Mouse (Mus musculus) limb, embryonic 13.5 days (tissue): Measurements from ENCODE around the gene Lrsam1. TPM values are rescaled to one million over a fixed set of nuclear protein-coding genes. Genes with fewer than 3 reads are reported as not detected.
A peak's percentile ranks its signal among the peaks of the same experiment; 100 is the strongest.

Experiments
- ATAC-seq: fragments of 200-750 bp; cut with Nextera tagmentation; 2 replicates; pipeline ENCODE4 v1.8.0; 2017; ENCODE audit warnings: low read depth, moderate number of reproducible peaks, moderate TSS enrichment; ENCODE audit not compliant: low FRiP score
- H3K27ac ChIP-seq: fragments of 300-500 bp; sonication (generic); 2 replicates; pipeline ENCODE4 v1.5.1; 2015; ENCODE audit warnings: inconsistent platforms, mild to moderate bottlenecking, moderate library complexity
- H3K27me3 ChIP-seq: fragments of 300-500 bp; sonication (generic); 2 replicates; pipeline ENCODE4 v1.6.1; 2015; ENCODE audit warnings: mild to moderate bottlenecking, inconsistent platforms
- H3K36me3 ChIP-seq: fragments of 300-500 bp; sonication (generic); 2 replicates; pipeline ENCODE4 v1.6.1; 2015; ENCODE audit warnings: inconsistent platforms, mild to moderate bottlenecking, moderate library complexity
- H3K4me1 ChIP-seq: fragments of 300-500 bp; sonication (generic); 2 replicates; pipeline ENCODE4 v1.6.1; 2015; ENCODE audit warnings: inconsistent platforms
- H3K4me2 ChIP-seq: fragments of 300-500 bp; sonication (generic); replicated peaks from 2 replicates; pipeline ENCODE4 v1.6.1; 2015; ENCODE audit warnings: inconsistent platforms, mild to moderate bottlenecking, moderate library complexity
- H3K4me3 ChIP-seq: fragments of 300-500 bp; sonication (generic); 2 replicates; pipeline ENCODE4 v1.5.1; 2015; ENCODE audit warnings: moderate library complexity, mild to moderate bottlenecking, inconsistent platforms
- H3K9ac ChIP-seq: fragments of 300-500 bp; sonication (generic); 2 replicates; pipeline ENCODE4 v1.6.1; 2015; ENCODE audit warnings: mild to moderate bottlenecking, inconsistent platforms
- H3K9me3 ChIP-seq: fragments of 300-500 bp; sonication (generic); 2 replicates; pipeline ENCODE4 v1.6.1; 2016; ENCODE audit warnings: inconsistent platforms
- WGBS: fragments of 180-500 bp; shearing (Covaris S2); methylation state at CpG from one replicate; pipeline ENCODE4 v1.1.7; 2015; 5-methylcytosine and 5-hydroxymethylcytosine counted together
- polyA plus RNA-seq: library from polyadenylated mRNA; unstranded; fragments of >200 nt; fragmentation: Nextera tagmentation; extraction: Ambion mirVana; gene quantifications from 2 replicates; pipeline ENCODE4 v1.2.1, GENCODE M21; 2015

Lrsam1 gene
- polyA plus RNA-seq, 1 experiment from 2014 or later: 13.9 TPM

DNA sequence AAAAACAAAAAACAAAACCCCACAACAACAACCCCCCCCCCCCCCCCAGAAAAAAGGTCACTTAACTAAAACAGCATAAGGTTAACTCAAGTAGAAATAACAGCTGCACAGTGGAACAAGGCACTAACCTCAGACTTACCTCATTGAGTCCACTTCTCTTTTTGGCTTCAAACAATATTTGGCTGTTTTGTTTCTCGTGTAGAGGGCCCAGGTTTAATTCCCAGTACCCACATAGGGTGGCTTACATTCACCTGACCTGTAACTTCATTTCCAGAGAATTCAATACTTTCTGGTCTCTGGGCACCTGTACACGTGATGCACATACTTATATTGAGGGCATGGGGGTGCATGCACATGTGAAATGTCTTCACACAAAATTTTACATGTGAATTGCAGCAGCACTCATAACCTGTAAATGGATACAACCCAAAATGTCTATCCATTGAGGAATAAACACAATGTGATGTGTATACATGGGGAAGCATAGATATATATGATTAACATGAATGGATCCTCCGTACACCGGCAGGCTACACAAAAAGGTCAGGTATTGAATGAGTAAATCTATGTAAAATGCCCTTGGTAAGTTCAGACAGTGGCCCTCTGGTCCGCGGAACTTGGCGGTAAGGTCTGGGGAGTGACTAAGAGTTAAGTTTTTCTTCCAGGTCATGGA is 4.2 kb upstream of the Lrsam1 start:
- ATAC-seq: no peak
- Histone ChIP-seq H3K4me3 (peak overlapping the region; percentile 62), H3K27me3 (no peaks in the 10 kb centered on the region), H3K4me2 (peak overlapping the region; percentile 90), H3K9me3 (no peaks in the 10 kb centered on the region), H3K9ac (no peak overlapping the region), H3K27ac (no peak overlapping the region), H3K36me3 (peaks cover 25% of the 10 kb centered on the region), H3K4me1 (peaks cover 51% of the 10 kb centered on the region)
- 14% methylated on average over 7 of the region's 7 CpGs for WGBS

DNA sequence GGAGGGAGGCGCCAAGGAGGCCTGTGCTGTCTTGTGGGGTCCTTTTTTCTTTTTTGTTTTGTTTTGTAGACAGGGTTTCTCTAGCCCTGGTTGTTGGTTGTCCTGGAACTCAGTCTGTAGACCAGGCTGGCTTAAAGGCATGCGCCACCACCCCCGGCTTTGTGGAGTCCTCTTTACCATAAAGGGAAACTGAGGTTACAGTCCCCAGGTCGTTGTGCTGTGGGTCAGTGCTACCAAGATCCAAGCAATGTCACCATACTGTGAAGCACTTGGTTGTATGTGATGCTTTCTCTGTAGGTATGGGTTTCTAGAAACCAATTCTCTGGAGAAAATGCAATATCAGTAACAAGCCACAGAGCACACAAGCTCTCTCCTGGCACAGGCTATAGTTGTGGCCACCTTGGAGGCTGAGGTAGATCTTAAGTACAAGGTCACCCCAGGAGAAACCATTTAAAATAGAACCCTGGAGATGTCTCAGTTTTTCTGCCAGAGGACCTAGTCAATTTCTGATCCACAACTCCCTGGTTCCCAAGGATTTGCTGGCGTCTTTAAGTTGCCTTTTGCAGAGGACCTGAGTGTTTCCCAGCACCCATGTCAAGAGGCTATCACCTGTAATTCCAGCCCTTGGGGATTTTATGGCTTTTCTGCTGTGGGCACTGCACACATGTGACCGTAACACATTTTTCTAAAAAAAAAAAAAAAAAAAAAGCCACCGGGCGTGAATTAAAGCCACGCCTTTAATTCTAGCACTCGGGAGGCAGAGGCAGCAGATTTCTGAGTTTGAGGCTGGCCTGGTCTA is 3.4 kb upstream of the Lrsam1 start:
- Histone ChIP-seq H3K36me3 (peaks cover 25% of the 10 kb centered on the region), H3K4me3 (peak overlapping the region; percentile 5; the same call in 1 of the 2 replicates), H3K4me2 (peak overlapping the region; percentile 95; the same call in 1 of the 2 replicates), H3K9me3 (no peaks in the 10 kb centered on the region), H3K9ac (peak overlapping the region; percentile 31; the same call in 1 of the 2 replicates), H3K27me3 (no peaks in the 10 kb centered on the region), H3K27ac (no peak overlapping the region), H3K4me1 (peaks cover 54% of the 10 kb centered on the region)
- no peak for ATAC-seq
- 34% methylated on average over 10 of the region's 10 CpGs for WGBS

DNA sequence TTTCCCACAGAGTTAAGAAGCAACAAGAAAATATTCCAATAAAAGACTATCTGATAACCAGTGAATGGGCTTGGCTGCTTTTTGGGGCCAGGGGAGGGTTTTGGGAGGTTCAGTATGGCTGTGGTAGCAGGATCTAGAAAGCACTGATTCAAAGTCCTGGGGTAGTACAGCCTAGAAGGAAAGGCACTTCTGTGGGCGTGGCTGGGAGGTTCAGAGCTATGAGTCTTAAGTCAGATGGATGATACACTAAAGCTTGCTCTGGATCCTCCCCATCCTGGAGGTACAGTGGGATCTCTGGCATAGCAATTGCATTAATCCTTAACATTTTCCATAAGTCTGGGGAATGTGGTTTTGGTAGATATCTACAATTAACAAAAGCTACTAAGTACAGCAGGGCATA is 2.6 kb upstream of the Lrsam1 start:
- ATAC-seq: no peak
- H3K9me3 ChIP-seq: no peaks in the 10 kb centered on the region
- peak overlapping the region; percentile 89 for H3K4me3 ChIP-seq
- H3K27me3 ChIP-seq: no peaks in the 10 kb centered on the region
- peaks cover 26% of the 10 kb centered on the region for H3K36me3 ChIP-seq
- no peak overlapping the region for H3K27ac ChIP-seq
- H3K4me1 ChIP-seq: peaks cover 54% of the 10 kb centered on the region
- 78% methylated on average over 1 of the region's 1 CpGs for WGBS
- peak overlapping the region; percentile 95 for H3K4me2 ChIP-seq
- H3K9ac ChIP-seq: peak overlapping the region; percentile 99; the same call in 1 of the 2 replicates

DNA sequence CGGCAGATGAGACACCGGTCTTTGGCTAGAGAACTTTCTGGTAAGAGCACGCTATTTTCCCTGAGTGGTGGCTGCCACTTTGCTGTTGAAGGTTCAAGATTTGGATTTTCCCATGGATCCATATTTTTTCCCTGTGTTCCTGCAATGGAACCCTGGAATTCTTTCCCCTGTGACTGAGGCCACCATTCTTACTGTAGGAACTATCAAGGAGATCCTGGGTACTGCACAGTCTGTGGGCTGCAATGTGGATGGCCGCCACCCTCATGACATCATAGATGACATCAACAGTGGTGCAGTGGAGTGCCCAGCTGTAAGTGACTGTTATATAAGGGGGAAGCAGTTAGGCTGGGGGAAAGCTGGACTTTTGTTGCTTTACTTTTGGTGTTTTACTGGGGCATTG is 2.1 kb upstream of the Lrsam1 start:
- H3K27me3 ChIP-seq: no peaks in the 10 kb centered on the region
- WGBS: 68% methylated on average over 4 of the region's 4 CpGs
- H3K4me1 ChIP-seq: peaks cover 54% of the 10 kb centered on the region

DNA sequence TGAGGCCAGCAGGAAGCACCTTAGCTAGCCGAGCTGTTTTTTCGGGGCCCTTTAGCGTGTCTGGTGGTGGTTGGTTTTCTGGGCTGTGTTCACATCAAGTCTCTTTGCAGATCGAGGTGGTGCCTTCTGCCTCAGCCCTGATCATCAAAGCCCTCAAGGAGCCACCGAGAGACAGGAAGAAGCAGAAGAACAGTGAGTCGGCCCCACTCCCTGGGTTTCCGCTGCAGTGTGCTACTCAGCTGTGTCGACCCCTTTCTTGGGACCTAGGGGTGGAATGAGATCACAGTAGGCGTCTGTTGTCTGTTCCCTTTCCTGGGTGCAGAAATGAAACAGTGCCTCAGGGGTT is 1.4 kb upstream of the Lrsam1 start:
- peaks cover 51% of the 10 kb centered on the region for H3K4me1 ChIP-seq
- peak overlapping the region; percentile 99 for H3K9ac ChIP-seq
- H3K27me3 ChIP-seq: no peaks in the 10 kb centered on the region
- ATAC-seq: no peak
- peaks cover 29% of the 10 kb centered on the region for H3K36me3 ChIP-seq
- WGBS: 4% methylated on average over 9 of the region's 9 CpGs
- no peaks in the 10 kb centered on the region for H3K9me3 ChIP-seq
- H3K27ac ChIP-seq: peak overlapping the region; percentile 86; the same call in 1 of the 2 replicates
- H3K4me2 ChIP-seq: peak overlapping the region; percentile 95
- H3K4me3 ChIP-seq: peak overlapping the region; percentile 89

More for the DNA sequence above, 2.1 kb upstream of the Lrsam1 start:
- H3K36me3 ChIP-seq: peaks cover 28% of the 10 kb centered on the region
- no peak for ATAC-seq
- H3K9me3 ChIP-seq: no peaks in the 10 kb centered on the region
- peak overlapping the region; percentile 99 for H3K9ac ChIP-seq
- peak overlapping the region; percentile 95 for H3K4me2 ChIP-seq
- H3K4me3 ChIP-seq: peak overlapping the region; percentile 89
- no peak overlapping the region for H3K27ac ChIP-seq

DNA sequence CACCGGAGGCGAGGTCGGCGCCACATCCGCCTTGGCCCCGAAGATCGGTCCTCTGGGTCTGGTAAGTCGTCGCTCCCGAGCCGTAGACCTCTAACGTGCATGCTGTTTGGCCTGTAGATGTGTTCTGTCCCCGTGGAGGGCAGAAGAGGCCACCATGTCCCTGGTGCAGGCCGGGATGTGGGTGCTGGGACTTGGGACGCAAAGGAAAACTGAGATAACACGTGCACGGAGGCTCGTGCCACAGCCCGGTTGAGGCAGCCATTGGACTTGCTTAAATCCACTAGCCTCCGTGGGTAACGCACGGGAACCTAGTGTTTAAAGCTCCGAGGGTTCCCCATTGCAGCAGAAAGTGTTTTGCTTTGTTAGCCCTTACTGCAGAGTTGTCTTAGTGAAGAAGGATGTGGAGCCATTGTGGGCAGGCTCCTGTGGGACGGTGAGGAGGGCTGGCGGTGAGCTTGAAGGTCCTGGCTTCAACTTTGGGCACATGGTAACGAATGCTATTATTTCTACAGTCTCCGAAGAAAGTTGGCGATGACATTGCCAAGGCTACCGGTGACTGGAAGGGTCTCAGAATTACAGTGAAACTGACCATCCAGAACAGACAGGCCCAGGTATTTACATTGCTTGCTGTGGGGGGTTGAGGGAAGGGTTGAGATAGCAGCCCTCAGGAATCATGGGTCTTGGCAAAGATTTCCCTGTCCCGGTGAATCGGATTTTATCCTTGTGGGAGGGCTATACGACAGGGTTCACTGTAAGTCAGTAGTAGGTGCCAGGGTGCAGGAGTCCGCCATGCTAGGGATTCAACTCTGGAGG is 854 bp upstream of the Lrsam1 start:
- H3K4me3 ChIP-seq: peak overlapping the region; percentile 89
- H3K27me3 ChIP-seq: no peaks in the 10 kb centered on the region
- H3K9ac ChIP-seq: peak overlapping the region; percentile 99
- peaks cover 33% of the 10 kb centered on the region for H3K36me3 ChIP-seq
- peak overlapping the region; percentile 86 for H3K27ac ChIP-seq
- ATAC-seq: no peak
- WGBS: under 1% methylated on average over 33 of the region's 33 CpGs
- H3K9me3 ChIP-seq: no peaks in the 10 kb centered on the region
- peaks cover 45% of the 10 kb centered on the region for H3K4me1 ChIP-seq
- H3K4me2 ChIP-seq: peak overlapping the region; percentile 95

DNA sequence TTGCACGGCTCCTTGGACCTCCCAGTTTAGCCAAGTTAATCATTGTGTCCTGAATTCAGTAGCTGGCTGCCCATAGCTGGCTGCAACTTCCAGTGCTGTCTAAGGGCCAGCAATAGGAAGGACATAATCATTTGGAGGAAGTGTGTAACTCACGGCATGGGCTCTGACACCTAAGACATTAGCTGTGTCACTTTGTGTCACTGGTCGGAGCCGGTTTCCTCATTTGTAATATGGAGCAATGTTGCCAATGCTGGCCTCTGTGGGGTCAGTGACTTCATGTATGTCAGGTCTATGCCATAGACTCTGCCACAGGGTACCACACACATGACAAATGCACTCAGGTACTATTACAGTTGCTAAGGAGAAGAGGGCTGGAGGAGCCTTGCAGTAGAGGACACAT is 1.1 kb downstream of the Lrsam1 start:
- H3K36me3 ChIP-seq: peaks cover 52% of the 10 kb centered on the region
- peak overlapping the region; percentile 89 for H3K4me3 ChIP-seq

DNA sequence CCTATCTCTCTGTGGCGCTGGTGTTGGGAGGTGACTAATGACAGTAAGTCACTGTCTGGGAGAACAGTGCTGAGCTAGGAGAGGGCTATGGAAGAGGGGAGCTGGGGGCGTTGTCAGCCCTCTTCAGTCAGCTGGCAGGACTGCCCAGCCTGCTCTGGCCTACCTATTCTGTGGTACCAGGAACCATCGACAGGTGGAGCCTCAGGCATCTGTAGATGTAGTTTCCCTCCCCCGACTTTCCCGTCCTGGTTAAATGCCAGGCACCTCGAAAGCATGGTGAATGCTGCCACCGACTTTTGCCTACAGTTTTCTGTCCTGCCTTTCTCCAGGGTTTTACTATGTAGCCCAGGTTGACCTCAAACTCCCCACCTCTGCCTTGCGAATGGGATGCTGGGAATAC is 4.1 kb downstream of the Lrsam1 start:
- 51% methylated on average over 8 of the region's 8 CpGs for WGBS
- ATAC-seq: no peak
- Histone ChIP-seq H3K4me2 (no peak overlapping the region), H3K27me3 (no peaks in the 10 kb centered on the region), H3K9me3 (peaks cover 9% of the 10 kb centered on the region; the same call in 1 of the 2 replicates), H3K4me1 (peaks cover 8% of the 10 kb centered on the region), H3K4me3 (no peak overlapping the region), H3K9ac (no peak overlapping the region), H3K36me3 (peaks cover 54% of the 10 kb centered on the region), H3K27ac (no peak overlapping the region)

More for the DNA sequence above, 1.1 kb downstream of the Lrsam1 start:
- H3K27ac ChIP-seq: no peak overlapping the region
- H3K9ac ChIP-seq: 0 out of 2 replicates have a peak overlapping the region, but pooled peaks have one; percentile 83
- H3K27me3 ChIP-seq: no peaks in the 10 kb centered on the region
- H3K9me3 ChIP-seq: no peaks in the 10 kb centered on the region
- H3K4me1 ChIP-seq: peaks cover 34% of the 10 kb centered on the region
- WGBS: 87% methylated on average over 4 of the region's 4 CpGs
- peak overlapping the region; percentile 95 for H3K4me2 ChIP-seq
- no peak for ATAC-seq

DNA sequence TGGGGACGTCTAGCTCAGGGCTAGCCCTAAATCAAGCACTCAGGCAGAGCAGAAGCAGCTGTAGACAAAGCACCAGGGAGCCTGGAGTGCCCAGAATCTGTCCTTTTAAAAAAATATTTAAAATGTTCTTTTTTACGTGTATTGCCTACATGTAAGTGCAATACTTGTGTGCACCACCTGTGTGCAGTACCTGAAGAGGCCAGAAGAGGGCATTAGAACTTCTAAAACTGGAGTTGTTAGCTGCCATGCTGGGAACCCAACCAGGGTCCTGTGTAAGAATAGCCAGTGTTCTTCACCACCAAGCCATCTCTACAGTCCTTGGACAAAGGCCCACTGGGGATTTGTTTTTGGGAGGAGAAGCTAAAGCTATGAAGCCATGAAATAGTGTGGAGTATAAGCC is 6.8 kb downstream of the Lrsam1 start:
- 79% methylated on average over 2 of the region's 2 CpGs for WGBS
- ATAC-seq: no peak
- Histone ChIP-seq H3K9ac (no peak overlapping the region), H3K4me3 (no peak overlapping the region), H3K27me3 (no peaks in the 10 kb centered on the region), H3K9me3 (peaks cover 9% of the 10 kb centered on the region; the same call in 1 of the 2 replicates), H3K27ac (no peak overlapping the region), H3K4me2 (no peak overlapping the region), H3K4me1 (no peaks in the 10 kb centered on the region), H3K36me3 (peaks cover 82% of the 10 kb centered on the region)

DNA sequence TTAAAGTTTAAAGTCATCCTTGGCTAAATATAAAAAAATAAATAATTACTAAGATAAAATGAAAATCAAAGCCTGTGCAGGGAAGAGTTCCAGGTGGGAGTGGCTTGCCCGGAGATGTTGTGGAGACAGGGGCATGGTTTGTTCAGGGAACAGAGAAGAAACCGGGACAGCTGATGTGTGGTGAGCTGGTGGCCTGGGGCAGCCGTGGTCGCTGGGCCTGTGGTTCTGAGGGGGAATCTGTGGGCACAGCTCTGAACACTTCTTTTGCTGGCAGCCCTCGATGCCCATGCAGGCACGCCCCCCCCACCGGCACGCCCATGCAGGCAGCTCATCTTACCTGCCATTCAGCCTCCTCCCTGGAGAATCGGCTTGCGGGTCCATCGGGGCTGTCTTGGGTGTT is 14.0 kb downstream of the Lrsam1 start:
- Histone ChIP-seq H3K27me3 (no peaks in the 10 kb centered on the region), H3K9ac (no peak overlapping the region), H3K27ac (no peak overlapping the region), H3K4me1 (no peaks in the 10 kb centered on the region), H3K4me3 (no peak overlapping the region), H3K4me2 (no peak overlapping the region), H3K9me3 (no peaks in the 10 kb centered on the region), H3K36me3 (peaks cover 89% of the 10 kb centered on the region)
- 86% methylated on average over 11 of the region's 11 CpGs for WGBS
- no peak for ATAC-seq

DNA sequence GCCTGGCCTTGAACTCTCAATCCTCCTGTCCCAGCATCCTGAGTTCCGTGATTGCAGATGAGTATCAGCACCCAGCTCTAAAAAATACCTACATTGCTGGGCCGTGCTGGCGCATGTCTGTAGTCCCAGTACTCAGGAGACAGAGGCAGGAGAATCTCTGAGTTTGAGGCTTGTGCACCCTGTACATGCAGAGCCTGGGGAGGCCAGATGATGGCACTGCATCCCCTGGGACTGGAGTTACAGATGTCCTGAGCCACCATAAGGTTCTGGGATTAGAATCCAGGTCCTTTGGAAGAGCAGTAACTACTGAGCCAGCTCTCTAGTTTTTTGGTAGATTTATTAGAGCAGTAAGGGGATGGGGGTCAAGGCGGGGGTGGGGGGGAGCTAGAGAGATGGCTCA is 20.9 kb downstream of the Lrsam1 start:
- no peak for ATAC-seq
- 91% methylated on average over 4 of the region's 4 CpGs for WGBS
- Histone ChIP-seq H3K27me3 (no peaks in the 10 kb centered on the region), H3K4me1 (no peaks in the 10 kb centered on the region), H3K4me3 (no peak overlapping the region), H3K27ac (no peak overlapping the region), H3K9me3 (no peaks in the 10 kb centered on the region), H3K4me2 (no peak overlapping the region), H3K36me3 (peaks cover 80% of the 10 kb centered on the region), H3K9ac (no peak overlapping the region)

DNA sequence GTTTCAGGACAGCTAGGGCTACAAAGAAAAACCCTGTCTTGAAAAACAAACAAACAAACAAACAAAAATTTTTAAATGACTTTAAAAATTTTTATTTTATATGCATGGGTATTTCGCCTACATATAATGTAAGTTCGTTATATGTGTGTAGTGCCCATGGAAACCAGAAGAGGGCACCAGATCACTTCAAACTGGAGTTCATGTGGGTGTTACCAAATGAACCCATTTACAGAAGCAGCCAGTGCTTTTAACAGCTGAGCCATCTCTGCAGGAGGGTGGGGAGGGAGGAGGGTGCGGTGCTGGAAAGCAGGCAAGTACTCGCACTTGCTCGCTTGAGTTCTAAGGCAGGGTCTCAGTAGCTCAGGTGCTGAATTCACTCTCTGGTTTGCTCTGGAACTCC is 22.0 kb downstream of the Lrsam1 start:
- no peak overlapping the region for H3K27ac ChIP-seq
- no peaks in the 10 kb centered on the region for H3K27me3 ChIP-seq
- no peak overlapping the region for H3K4me3 ChIP-seq
- ATAC-seq: no peak
- peaks cover 80% of the 10 kb centered on the region for H3K36me3 ChIP-seq
- H3K9ac ChIP-seq: no peak overlapping the region
- no peaks in the 10 kb centered on the region for H3K4me1 ChIP-seq
- H3K4me2 ChIP-seq: no peak overlapping the region
- WGBS: 66% methylated on average over 5 of the region's 5 CpGs
- no peaks in the 10 kb centered on the region for H3K9me3 ChIP-seq
